Mouse (Mus musculus) neural tube, embryonic 13.5 days (tissue): ENCODE results near the gene A930004D18Rik. TPM values are rescaled to one million over a fixed set of nuclear protein-coding genes. Genes with fewer than 3 reads are reported as not detected.

Experiments
- ATAC-seq: fragments of 200-750 bp; cut with Nextera tagmentation; 2 replicates; pipeline ENCODE4 v1.8.0; 2017; ENCODE audit warnings: low read depth, mild to moderate bottlenecking, moderate TSS enrichment, moderate library complexity
- H3K27ac ChIP-seq: fragments of 300-500 bp; sonication (generic); replicated peaks from 2 replicates; pipeline ENCODE4 v1.5.1; 2015; ENCODE audit warnings: moderate library complexity, mild to moderate bottlenecking, inconsistent platforms
- H3K27me3 ChIP-seq: fragments of 300-500 bp; sonication (generic); 2 replicates; pipeline ENCODE4 v1.6.1; 2015; ENCODE audit warnings: mild to moderate bottlenecking, inconsistent platforms
- H3K36me3 ChIP-seq: fragments of 300-500 bp; sonication (generic); 2 replicates; pipeline ENCODE4 v1.6.1; 2015; ENCODE audit warnings: mild to moderate bottlenecking, inconsistent platforms
- H3K4me1 ChIP-seq: fragments of 300-500 bp; sonication (generic); replicated peaks from 2 replicates; pipeline ENCODE4 v1.6.1; 2015; ENCODE audit warnings: inconsistent platforms
- H3K4me2 ChIP-seq: fragments of 300-500 bp; sonication (generic); 2 replicates; pipeline ENCODE4 v1.6.1; 2015; ENCODE audit warnings: inconsistent platforms, mild to moderate bottlenecking, moderate library complexity
- H3K4me3 ChIP-seq: fragments of 300-500 bp; sonication (generic); 2 replicates; pipeline ENCODE4 v1.5.1; 2015; ENCODE audit warnings: mild to moderate bottlenecking, inconsistent platforms
- H3K9ac ChIP-seq: fragments of 300-500 bp; sonication (generic); 2 replicates; pipeline ENCODE4 v1.6.1; 2015; ENCODE audit warnings: moderate library complexity, mild to moderate bottlenecking, inconsistent platforms
- H3K9me3 ChIP-seq: fragments of 300-500 bp; sonication (generic); 2 replicates; pipeline ENCODE4 v1.6.1; 2016; ENCODE audit warnings: inconsistent platforms
- WGBS: fragments of 180-500 bp; shearing (Covaris S2); methylation state at CpG from one replicate; pipeline ENCODE4 v1.1.7; 2015; 5-methylcytosine and 5-hydroxymethylcytosine counted together
- polyA plus RNA-seq: library from polyadenylated mRNA; unstranded; fragments of >200 nt; fragmentation: Nextera tagmentation; extraction: Ambion mirVana; gene quantifications from 2 replicates; pipeline ENCODE4 v1.2.1, GENCODE M21; 2015

Gene A930004D18Rik
- polyA plus RNA-seq, 1 experiment from 2014 or later, result 12.3 TPM

DNA sequence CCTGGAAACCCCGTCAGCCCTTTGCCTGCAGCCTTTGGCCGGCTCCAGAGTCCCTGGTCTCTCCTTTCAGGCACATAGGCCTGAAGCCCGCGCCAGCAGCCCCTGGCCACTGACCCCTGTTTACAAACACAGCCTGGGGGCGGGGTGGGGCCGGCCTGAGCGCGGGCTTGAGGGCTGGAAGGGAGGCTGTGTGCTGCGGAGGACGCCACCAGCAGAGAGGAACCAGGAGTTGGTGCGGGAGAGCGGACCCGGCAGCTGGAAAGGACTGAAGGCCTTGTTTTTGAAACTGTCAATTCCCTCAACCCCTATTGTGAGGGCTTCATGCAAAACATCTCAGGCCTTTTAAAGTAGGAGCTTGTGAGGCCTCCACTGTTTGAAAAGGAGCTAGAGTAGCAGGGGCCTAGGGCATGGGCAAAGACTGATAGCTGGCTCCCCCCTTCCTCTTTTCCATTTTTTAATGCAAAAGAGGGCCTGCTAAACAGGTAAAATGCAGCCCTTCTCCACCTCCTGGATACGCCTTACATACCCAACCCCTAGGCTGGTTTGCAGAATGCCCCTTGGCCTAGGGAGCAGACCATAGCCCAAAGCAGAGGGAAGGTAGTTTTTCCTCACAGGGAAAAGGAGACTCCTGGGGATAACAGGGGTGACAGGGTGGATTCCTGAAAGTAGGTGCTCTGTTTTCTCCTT is 3.8 kb upstream of the A930004D18Rik start:
- peak; percentile 52 for ATAC-seq

DNA sequence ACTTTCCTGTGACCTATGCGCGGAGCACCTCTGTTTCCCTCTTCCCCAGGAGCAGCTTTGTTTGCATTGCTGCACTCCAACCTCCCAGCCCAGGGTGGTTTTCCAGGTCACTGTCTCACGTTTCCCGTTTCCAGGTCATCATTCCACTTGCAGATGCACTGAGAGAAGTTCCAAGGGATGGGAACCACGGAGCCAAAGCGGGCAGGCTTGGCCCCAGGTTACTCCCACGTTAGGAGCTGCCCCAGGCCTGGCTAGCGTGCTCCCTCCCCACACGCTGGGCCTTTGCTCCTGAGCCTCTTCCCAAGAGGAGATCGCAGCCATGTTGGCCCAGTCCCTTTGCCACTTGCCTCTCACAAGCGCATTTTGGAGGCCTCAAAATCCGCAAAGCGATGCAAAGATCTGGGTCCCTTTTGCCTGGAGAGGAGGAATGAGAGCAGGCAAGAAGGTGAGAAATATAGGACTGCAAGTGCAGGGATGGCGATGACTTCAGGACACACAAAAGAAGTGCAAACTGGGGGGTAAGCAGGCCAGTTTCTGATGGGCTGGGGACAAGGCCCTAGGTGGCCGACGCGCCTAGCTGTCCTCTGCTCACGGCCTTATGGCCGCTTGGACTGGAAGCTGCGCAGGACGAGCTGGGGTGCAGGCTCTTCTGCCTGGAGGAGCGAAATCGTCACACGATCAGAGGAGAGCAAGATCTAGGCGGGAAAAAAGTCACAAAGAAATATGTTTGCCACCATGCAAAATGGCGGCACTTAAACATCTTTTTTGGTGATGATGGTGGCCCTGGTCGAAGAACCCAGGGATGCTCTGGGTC is 3.0 kb upstream of the A930004D18Rik start:
- Histone ChIP-seq H3K4me3 (peak overlapping the region; percentile 32), H3K9ac (peak overlapping the region; percentile 81), H3K36me3 (no peaks in the 10 kb centered on the region), H3K9me3 (no peaks in the 10 kb centered on the region), H3K4me2 (peak overlapping the region; percentile 81), H3K27me3 (no peaks in the 10 kb centered on the region), H3K27ac (peak overlapping the region; percentile 93), H3K4me1 (peaks cover 71% of the 10 kb centered on the region)
- WGBS, result 8% methylated on average over 27 of the region's 27 CpGs
- ATAC-seq, result peak; percentile 54

More for the DNA sequence above, 3.8 kb upstream of the A930004D18Rik start:
- H3K36me3 ChIP-seq, result no peaks in the 10 kb centered on the region
- H3K4me1 ChIP-seq, result peaks cover 70% of the 10 kb centered on the region
- H3K27ac ChIP-seq, result peak overlapping the region; percentile 93
- H3K9ac ChIP-seq, result peak overlapping the region; percentile 81
- peak overlapping the region; percentile 81 for H3K4me2 ChIP-seq
- peak overlapping the region; percentile 32 for H3K4me3 ChIP-seq
- no peaks in the 10 kb centered on the region for H3K9me3 ChIP-seq
- 3% methylated on average over 14 of the region's 14 CpGs for WGBS
- no peaks in the 10 kb centered on the region for H3K27me3 ChIP-seq

DNA sequence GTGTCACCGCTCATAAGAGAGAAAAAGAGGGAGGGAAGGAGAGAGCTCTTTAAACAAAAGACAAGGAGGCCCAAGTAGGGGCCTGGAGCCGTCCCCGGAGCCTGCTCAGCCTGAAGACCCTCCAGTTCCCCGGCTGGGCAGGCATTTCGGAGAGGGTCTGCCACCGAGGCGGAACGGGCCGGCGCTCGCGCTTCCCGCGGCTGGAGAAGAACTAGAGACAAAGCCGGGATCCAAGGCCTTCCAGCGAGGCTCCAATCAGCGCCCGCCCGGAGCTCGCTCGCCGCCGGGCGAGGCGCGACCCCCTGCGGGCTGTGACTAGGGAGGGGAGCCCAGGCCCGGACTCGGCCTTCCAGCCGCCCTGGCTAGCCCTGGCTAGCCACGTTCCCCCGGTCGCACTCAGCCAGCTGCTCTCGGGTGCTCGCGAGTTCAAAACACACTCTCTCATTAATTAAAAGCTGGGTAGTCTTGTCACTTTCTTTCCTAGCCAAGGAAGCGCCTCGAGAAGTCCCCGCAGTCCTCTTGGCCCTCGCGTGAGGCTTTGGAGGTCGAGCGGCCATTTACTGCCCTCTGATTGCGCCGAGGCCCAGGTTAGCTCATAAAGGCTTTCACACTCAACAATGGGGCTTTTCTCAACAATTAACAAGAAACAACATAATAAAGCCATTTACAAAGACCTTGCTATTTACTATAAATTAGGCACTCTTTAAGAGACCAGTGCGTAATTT is 2.2 kb upstream of the A930004D18Rik start:
- Histone ChIP-seq H3K9me3 (no peaks in the 10 kb centered on the region), H3K4me2 (peak overlapping the region; percentile 81), H3K27ac (peak overlapping the region; percentile 93), H3K9ac (peak overlapping the region; percentile 81), H3K27me3 (no peaks in the 10 kb centered on the region), H3K36me3 (no peaks in the 10 kb centered on the region), H3K4me3 (peak overlapping the region; percentile 32), H3K4me1 (peaks cover 75% of the 10 kb centered on the region)
- peak; percentile 64 for ATAC-seq
- 2% methylated on average over 46 of the region's 46 CpGs for WGBS

GRCm38 (mm10) chr2:18038895-18039371 is 1.4 kb upstream of the A930004D18Rik start:
- H3K9ac ChIP-seq, result peak overlapping the region; percentile 81
- H3K4me3 ChIP-seq, result peak overlapping the region; percentile 32
- ATAC-seq, result no peak
- H3K4me1 ChIP-seq, result peaks cover 75% of the 10 kb centered on the region
- no peaks in the 10 kb centered on the region for H3K36me3 ChIP-seq
- peak overlapping the region; percentile 81 for H3K4me2 ChIP-seq
- no peaks in the 10 kb centered on the region for H3K9me3 ChIP-seq
- 21% methylated on average over 10 of the region's 10 CpGs for WGBS
- peak overlapping the region; percentile 93 for H3K27ac ChIP-seq
- H3K27me3 ChIP-seq, result no peaks in the 10 kb centered on the region

GRCm38 (mm10) chr2:18038141-18038752 is 710 bp upstream of the A930004D18Rik start:
- no peak overlapping the region for H3K4me3 ChIP-seq
- no peaks in the 10 kb centered on the region for H3K27me3 ChIP-seq
- H3K36me3 ChIP-seq, result no peaks in the 10 kb centered on the region
- ATAC-seq, result no peak
- no peak overlapping the region for H3K27ac ChIP-seq
- H3K4me2 ChIP-seq, result no peak overlapping the region; the same call in 1 of the 2 replicates
- H3K4me1 ChIP-seq, result peaks cover 77% of the 10 kb centered on the region
- no peak overlapping the region for H3K9ac ChIP-seq
- 52% methylated on average over 3 of the region's 3 CpGs for WGBS
- no peaks in the 10 kb centered on the region for H3K9me3 ChIP-seq

DNA sequence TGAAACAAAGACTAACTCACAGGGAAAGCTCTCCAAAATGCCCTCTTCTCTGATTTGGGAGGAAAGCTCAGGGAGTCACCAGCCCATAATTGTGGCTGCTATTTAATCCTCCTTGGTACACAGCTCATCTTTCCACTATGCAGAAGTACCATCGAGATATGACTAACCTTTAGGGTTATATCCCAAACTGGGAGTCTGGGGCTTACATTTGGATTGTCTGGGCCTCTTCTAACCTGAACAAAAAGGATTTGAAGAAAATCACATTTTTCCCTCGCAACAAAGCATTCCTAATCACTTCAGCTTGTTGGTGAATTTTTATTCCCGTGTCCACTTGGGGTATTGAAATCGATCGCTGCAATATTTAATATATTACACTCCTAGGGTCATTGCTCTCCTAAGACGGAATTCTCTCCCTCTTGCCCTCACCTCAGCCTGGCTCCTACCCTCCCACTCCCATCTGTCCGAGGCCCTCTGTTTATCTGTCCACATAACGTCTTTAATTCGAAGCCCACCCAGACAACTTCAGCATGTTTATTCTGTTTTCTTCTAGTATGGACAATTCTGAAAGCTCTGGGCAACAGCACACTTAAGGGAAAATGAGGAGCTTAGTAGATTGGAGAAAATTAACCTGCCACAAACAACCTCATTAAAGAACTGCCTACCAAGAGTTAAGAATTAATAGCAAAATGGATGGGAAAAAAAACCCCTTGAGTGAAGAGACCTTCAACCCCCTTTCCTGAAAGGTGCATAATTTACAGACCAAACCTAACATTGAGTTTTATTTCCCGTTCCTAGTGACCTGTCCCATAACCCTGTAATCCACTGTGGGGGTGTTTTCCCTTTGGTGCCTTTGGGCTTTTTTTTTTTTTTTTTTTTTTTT is 2.9 kb downstream of the A930004D18Rik start:
- WGBS, result 46% methylated on average over 10 of the region's 10 CpGs
- ATAC-seq, result no peak
- Histone ChIP-seq H3K9ac (peak overlapping the region; percentile 39; the same call in 1 of the 2 replicates), H3K4me3 (no peak overlapping the region), H3K27me3 (no peaks in the 10 kb centered on the region), H3K36me3 (no peaks in the 10 kb centered on the region), H3K4me1 (peaks cover 74% of the 10 kb centered on the region), H3K9me3 (no peaks in the 10 kb centered on the region), H3K4me2 (no peak overlapping the region; the same call in 1 of the 2 replicates), H3K27ac (no peak overlapping the region)

DNA sequence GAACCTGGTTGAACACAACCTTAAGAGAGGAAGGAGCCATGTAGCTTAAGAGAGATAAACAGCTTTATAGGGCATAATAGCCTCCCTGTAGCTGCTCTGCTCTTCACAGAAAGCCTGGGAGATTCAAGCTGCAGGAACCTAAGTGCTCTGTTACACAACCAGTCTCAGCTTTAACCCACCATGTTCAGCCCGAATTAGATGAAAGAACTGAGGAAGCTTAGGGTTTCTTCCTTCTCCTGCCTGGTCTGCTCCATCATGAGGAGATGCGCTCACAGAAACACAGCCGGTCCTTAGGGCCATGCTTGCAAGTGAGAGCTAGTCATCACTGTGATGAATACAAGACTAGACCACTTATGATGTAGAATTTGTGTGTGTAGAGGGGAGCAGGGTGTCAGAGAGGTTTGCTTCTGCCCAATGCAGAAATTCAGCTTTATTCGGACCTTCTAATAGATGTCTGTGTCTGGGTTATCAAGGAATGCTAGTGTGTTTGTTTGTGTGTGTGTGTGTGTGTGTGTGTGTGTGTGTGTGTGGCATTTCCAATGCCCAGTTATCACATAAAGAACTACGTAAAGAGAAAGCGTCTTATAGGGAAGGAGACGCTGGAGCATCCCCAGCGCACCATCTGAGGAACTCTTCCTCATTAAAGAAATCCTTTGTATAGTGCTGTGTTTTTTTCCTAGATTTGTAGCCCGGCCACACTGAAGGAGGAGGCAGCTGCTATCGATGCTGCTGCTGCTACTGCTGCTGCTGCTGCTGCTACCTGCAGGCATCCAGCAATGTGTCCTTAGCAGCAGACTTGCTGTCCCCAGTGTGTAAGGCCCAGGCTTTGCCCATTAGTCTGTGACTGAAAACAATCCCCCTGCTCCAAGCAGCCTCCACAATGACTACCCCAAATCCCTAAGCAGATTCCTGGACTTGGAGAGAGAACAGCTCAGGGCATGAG is 4.1 kb downstream of the A930004D18Rik start:
- H3K27ac ChIP-seq, result peak overlapping the region; percentile 55
- peak; percentile 46; the same call in 1 of the 2 replicates for ATAC-seq
- H3K4me1 ChIP-seq, result peaks cover 69% of the 10 kb centered on the region
- peak overlapping the region; percentile 96 for H3K4me2 ChIP-seq
- no peak overlapping the region for H3K4me3 ChIP-seq
- H3K27me3 ChIP-seq, result no peaks in the 10 kb centered on the region
- peak overlapping the region; percentile 39 for H3K9ac ChIP-seq
- H3K36me3 ChIP-seq, result no peaks in the 10 kb centered on the region
- H3K9me3 ChIP-seq, result no peaks in the 10 kb centered on the region
- 30% methylated on average over 10 of the region's 10 CpGs for WGBS

- peak overlapping the region; percentile 96 for H3K4me2 ChIP-seq
- peaks cover 63% of the 10 kb centered on the region for H3K4me1 ChIP-seq
- ATAC-seq, result no peak
- no peaks in the 10 kb centered on the region for H3K9me3 ChIP-seq
- H3K4me3 ChIP-seq, result no peak overlapping the region
- peak overlapping the region; percentile 39; the same call in 1 of the 2 replicates for H3K9ac ChIP-seq
- H3K27me3 ChIP-seq, result no peaks in the 10 kb centered on the region
- H3K36me3 ChIP-seq, result no peaks in the 10 kb centered on the region
- WGBS, result 47% methylated on average over 5 of the region's 5 CpGs
- H3K27ac ChIP-seq, result no peak overlapping the region
These were observed 5.0 kb downstream of the A930004D18Rik start for GRCm38 (mm10) chr2:18032538-18032895.

DNA sequence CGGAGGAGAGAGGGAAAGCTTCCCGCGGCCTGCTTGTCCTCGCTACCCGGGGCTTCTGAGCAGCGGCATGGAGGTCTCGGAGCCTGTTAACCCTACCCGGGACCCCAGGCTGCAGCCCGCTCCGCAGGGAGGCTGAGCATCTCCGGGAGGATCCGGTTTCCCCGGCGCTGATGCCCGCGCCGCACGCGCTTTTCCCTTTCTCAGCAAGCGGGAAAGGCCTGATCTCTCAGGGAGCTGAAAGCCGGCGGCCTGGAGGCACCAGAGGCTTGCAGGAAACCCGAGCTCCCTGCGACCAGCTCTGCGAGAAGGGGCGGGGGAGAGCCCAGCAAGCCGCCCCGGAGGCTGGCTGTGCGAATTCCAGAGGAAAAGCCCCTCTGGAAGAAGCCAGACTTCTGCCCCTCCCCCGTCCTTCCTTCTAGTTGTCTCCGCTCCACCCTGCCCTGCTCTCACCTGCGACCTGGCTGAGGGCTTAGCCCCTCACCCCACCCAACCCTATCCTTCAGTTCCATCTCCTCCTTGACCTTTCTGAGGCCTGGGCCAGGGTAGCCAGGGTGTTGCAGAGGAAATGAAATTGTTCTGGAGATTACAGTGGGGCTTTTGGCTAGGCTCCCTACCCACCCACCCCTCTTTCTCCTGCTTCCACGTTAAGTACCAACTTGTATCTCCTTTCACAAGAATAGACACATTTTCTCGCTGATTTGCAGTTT is 5.6 kb downstream of the A930004D18Rik start:
- no peak for ATAC-seq
- peak overlapping the region; percentile 96 for H3K4me2 ChIP-seq
- 1% methylated on average over 34 of the region's 34 CpGs for WGBS
- H3K27me3 ChIP-seq, result no peaks in the 10 kb centered on the region
- no peaks in the 10 kb centered on the region for H3K9me3 ChIP-seq
- peak overlapping the region; percentile 42 for H3K4me3 ChIP-seq
- no peak overlapping the region for H3K27ac ChIP-seq
- no peaks in the 10 kb centered on the region for H3K36me3 ChIP-seq
- peaks cover 66% of the 10 kb centered on the region for H3K4me1 ChIP-seq
- H3K9ac ChIP-seq, result peak overlapping the region; percentile 84
